Mouse (Mus musculus) myocyte (in vitro differentiated cells): ENCODE measurements around the gene Angptl4. TPM values are rescaled to one million over a fixed set of nuclear protein-coding genes. Genes with fewer than 3 reads are reported as not detected.

Experiments
- H3K27me3 ChIP-seq: one replicate; pipeline ENCODE4 v1.6.1; 2011; ENCODE audit not compliant: control insufficient read depth, insufficient read depth, insufficient read length
- H3K36me3 ChIP-seq: one replicate; pipeline ENCODE4 v1.6.1; 2011; ENCODE audit not compliant: control insufficient read depth, insufficient read depth
- H3K4me2 ChIP-seq: one replicate; pipeline ENCODE4 v1.6.1; 2011; ENCODE audit warnings: low read depth, control low read depth
- H3K4me3 ChIP-seq: one replicate; pipeline ENCODE4 v1.5.1; 2011; ENCODE audit warnings: mild to moderate bottlenecking, control low read depth, moderate library complexity
- H3K79me2 ChIP-seq: one replicate; pipeline ENCODE4 v1.6.1; 2011; ENCODE audit not compliant: control insufficient read depth, insufficient read depth
- H3ac ChIP-seq: one replicate; pipeline ENCODE4 v1.6.1; 2011; ENCODE audit not compliant: control insufficient read depth, insufficient read length
- CEBPB ChIP-seq: IDR thresholded peaks from 2 replicates; pipeline ENCODE4 v1.6.1; 2011; ENCODE audit warnings: mild to moderate bottlenecking, moderate library complexity; ENCODE audit not compliant: poor library complexity, insufficient read depth, severe bottlenecking
- E2F4 ChIP-seq: IDR thresholded peaks from one replicate; pipeline ENCODE4 v1.6.1; 2011; ENCODE audit warnings: mild to moderate bottlenecking, control low read depth, moderate library complexity; ENCODE audit not compliant: insufficient read depth
- MAX ChIP-seq: IDR thresholded peaks from one replicate; pipeline ENCODE4 v1.6.1; 2011; ENCODE audit warnings: low read depth, mild to moderate bottlenecking, control low read depth
- MYOD1 ChIP-seq, 3 experiments: IDR thresholded peaks; one replicate each; pipeline ENCODE4 v1.6.1; 2011; ENCODE audit warnings: control low read depth in 2 of 3, low read depth in 2 of 3, mild to moderate bottlenecking in 2 of 3, moderate library complexity in 1 of 3; ENCODE audit not compliant: insufficient read length in 2 of 3, control insufficient read depth in 1 of 3
- MYOG ChIP-seq, 3 experiments: IDR thresholded peaks; one replicate each; pipeline ENCODE4 v1.6.1; 2011; ENCODE audit warnings: control low read depth in 2 of 3, low read depth in 2 of 3, mild to moderate bottlenecking in 2 of 3; ENCODE audit not compliant: insufficient read length in 2 of 3, control insufficient read depth in 1 of 3, insufficient read depth in 1 of 3
- POLR2A ChIP-seq: IDR thresholded peaks from one replicate; pipeline ENCODE4 v1.6.1; 2011; ENCODE audit warnings: low read depth, mild to moderate bottlenecking, control low read depth, moderate library complexity; ENCODE audit not compliant: insufficient read length
- POLR2AphosphoS2 ChIP-seq: IDR thresholded peaks from one replicate; pipeline ENCODE4 v1.6.1; 2011; ENCODE audit warnings: low read depth, control low read depth; ENCODE audit not compliant: insufficient read length
- REST ChIP-seq: IDR thresholded peaks from one replicate; pipeline ENCODE4 v1.6.1; 2011; ENCODE audit warnings: mild to moderate bottlenecking, control low read depth, moderate library complexity; ENCODE audit not compliant: insufficient read depth, insufficient read length
- SRF ChIP-seq: IDR thresholded peaks from one replicate; pipeline ENCODE4 v1.6.1; 2011; ENCODE audit warnings: low read depth; ENCODE audit not compliant: control insufficient read depth, insufficient read length
- TCF12 ChIP-seq: IDR thresholded peaks from one replicate; pipeline ENCODE4 v1.6.1; 2011; ENCODE audit warnings: mild to moderate bottlenecking, control low read depth; ENCODE audit not compliant: poor library complexity, insufficient read depth, severe bottlenecking
- TCF3 ChIP-seq: IDR thresholded peaks from one replicate; pipeline ENCODE4 v1.6.1; 2011; ENCODE audit warnings: low read depth, control low read depth; ENCODE audit not compliant: insufficient read length
- USF1 ChIP-seq: IDR thresholded peaks from one replicate; pipeline ENCODE4 v1.6.1; 2011; ENCODE audit warnings: low read depth, mild to moderate bottlenecking, control low read depth, moderate library complexity
- polyA plus RNA-seq: library from polyadenylated mRNA; unstranded; fragments of >200 nt; fragmentation: generic; extraction: Trizol; gene quantifications from one replicate; pipeline ENCODE4 v1.2.1, GENCODE M21; 2012; ENCODE audit warnings: missing spikeins

Angptl4 gene
- polyA plus RNA-seq, 1 experiment = 42.8 TPM

DNA sequence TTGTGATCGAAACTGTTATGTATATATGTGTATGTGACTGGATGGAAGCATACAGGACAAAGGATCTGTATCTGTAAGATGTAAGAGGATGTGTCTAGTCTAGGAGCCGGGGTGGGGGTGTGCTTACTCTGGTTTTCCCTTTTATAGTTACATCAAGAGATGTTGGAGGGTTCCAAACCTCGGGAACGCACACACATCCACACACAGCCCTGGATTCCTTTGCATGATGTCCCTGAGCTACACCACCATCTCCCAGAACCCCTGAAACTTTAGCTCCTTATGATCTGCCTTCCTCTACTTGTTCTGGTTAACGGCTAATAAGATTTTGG is 1.7 kb downstream of the Angptl4 start:
- H3K4me3 ChIP-seq = peak overlapping the region; percentile 25
- TF ChIP-seq MAX = no peak
- TF ChIP-seq MYOD1 (IDR thresholded peaks at IDR 0.05; ENCODE audit: control insufficient read depth in 1 of 3, insufficient read length in 2 of 3, low read depth in 2 of 3) = no peak
- no peak for TF ChIP-seq POLR2AphosphoS2
- TF ChIP-seq TCF3 = no peak
- TF ChIP-seq REST = no peak
- no peak for TF ChIP-seq SRF
- TF ChIP-seq MYOG (IDR thresholded peaks at IDR 0.05; ENCODE audit: control insufficient read depth in 1 of 3, insufficient read depth in 1 of 3, insufficient read length in 2 of 3, low read depth in 2 of 3) = no peak
- H3K4me2 ChIP-seq = peak overlapping the region; percentile 88
- H3ac ChIP-seq = no peak overlapping the region
- H3K79me2 ChIP-seq = no peaks in the 10 kb centered on the region
- H3K27me3 ChIP-seq = no peaks in the 10 kb centered on the region
- peaks cover 21% of the 10 kb centered on the region for H3K36me3 ChIP-seq

- peak; percentile 56 to 88 (median 82) for TF ChIP-seq MYOD1 (IDR thresholded peaks at IDR 0.05; ENCODE audit: control insufficient read depth in 1 of 3, insufficient read length in 2 of 3, low read depth in 2 of 3)
- TF ChIP-seq MYOG (IDR thresholded peaks at IDR 0.05; ENCODE audit: control insufficient read depth in 1 of 3, insufficient read depth in 1 of 3, insufficient read length in 2 of 3, low read depth in 2 of 3) = peak; percentile 40 to 84 (median 77)
- TF ChIP-seq TCF12 = peak; percentile 91
- no peak for TF ChIP-seq MAX
- TF ChIP-seq REST = no peak
- no peak for TF ChIP-seq POLR2AphosphoS2
- TF ChIP-seq POLR2A = no peak
- no peak for TF ChIP-seq CEBPB
- no peak for TF ChIP-seq SRF
- TF ChIP-seq TCF3 = peak; percentile 51
- TF ChIP-seq USF1 = peak; percentile 22
- no peak for TF ChIP-seq E2F4
- no peaks in the 10 kb centered on the region for H3K79me2 ChIP-seq
- no peaks in the 10 kb centered on the region for H3K27me3 ChIP-seq
- H3ac ChIP-seq = no peak overlapping the region
- H3K4me2 ChIP-seq = peak overlapping the region; percentile 88
- peak overlapping the region; percentile 25 for H3K4me3 ChIP-seq
- peaks cover 21% of the 10 kb centered on the region for H3K36me3 ChIP-seq
These were observed 2.2 kb downstream of the Angptl4 start for GRCm38 (mm10) chr17:33779271-33779966.

GRCm38 (mm10) chr17:33775287-33775686 is 6.3 kb downstream of the Angptl4 start:
- Histone ChIP-seq H3K36me3 (peaks cover 21% of the 10 kb centered on the region), H3K27me3 (no peaks in the 10 kb centered on the region), H3ac (no peak overlapping the region), H3K4me3 (no peak overlapping the region), H3K79me2 (no peaks in the 10 kb centered on the region), H3K4me2 (no peak overlapping the region)
- TF ChIP-seq CEBPB (no peak), MYOG (IDR thresholded peaks at IDR 0.05; ENCODE audit: control insufficient read depth in 1 of 3, insufficient read depth in 1 of 3, insufficient read length in 2 of 3, low read depth in 2 of 3) (no peak), MYOD1 (IDR thresholded peaks at IDR 0.05; ENCODE audit: control insufficient read depth in 1 of 3, insufficient read length in 2 of 3, low read depth in 2 of 3) (no peak), E2F4 (no peak), REST (no peak), POLR2A (no peak), TCF12 (no peak), POLR2AphosphoS2 (no peak), TCF3 (no peak), USF1 (no peak), SRF (no peak), MAX (no peak)

GRCm38 (mm10) chr17:33774573-33775155 is 7.0 kb downstream of the Angptl4 start:
- no peaks in the 10 kb centered on the region for H3K79me2 ChIP-seq
- no peak overlapping the region for H3K4me2 ChIP-seq
- no peak overlapping the region for H3K4me3 ChIP-seq
- peaks cover 21% of the 10 kb centered on the region for H3K36me3 ChIP-seq
- no peaks in the 10 kb centered on the region for H3K27me3 ChIP-seq
- no peak for TF ChIP-seq TCF12
- TF ChIP-seq MYOD1 (IDR thresholded peaks at IDR 0.05; ENCODE audit: control insufficient read depth in 1 of 3, insufficient read length in 2 of 3, low read depth in 2 of 3) = no peak
- TF ChIP-seq USF1 = no peak
- no peak for TF ChIP-seq MAX
- TF ChIP-seq POLR2AphosphoS2 = no peak
- TF ChIP-seq E2F4 = no peak
- no peak for TF ChIP-seq TCF3
- no peak for TF ChIP-seq POLR2A
- no peak for TF ChIP-seq SRF
- TF ChIP-seq CEBPB = no peak
- TF ChIP-seq MYOG (IDR thresholded peaks at IDR 0.05; ENCODE audit: control insufficient read depth in 1 of 3, insufficient read depth in 1 of 3, insufficient read length in 2 of 3, low read depth in 2 of 3) = no peak
- no peak for TF ChIP-seq REST
- H3ac ChIP-seq = no peak overlapping the region
